Mouse (Mus musculus): Measurements from ENCODE around the gene Cdc5l.
"Not testable (repeated sequence)": the region's sequence is repeated elsewhere in the genome, so short reads cannot be mapped to it uniquely, and the experiment has no call there.

Gene Cdc5l

DNA sequence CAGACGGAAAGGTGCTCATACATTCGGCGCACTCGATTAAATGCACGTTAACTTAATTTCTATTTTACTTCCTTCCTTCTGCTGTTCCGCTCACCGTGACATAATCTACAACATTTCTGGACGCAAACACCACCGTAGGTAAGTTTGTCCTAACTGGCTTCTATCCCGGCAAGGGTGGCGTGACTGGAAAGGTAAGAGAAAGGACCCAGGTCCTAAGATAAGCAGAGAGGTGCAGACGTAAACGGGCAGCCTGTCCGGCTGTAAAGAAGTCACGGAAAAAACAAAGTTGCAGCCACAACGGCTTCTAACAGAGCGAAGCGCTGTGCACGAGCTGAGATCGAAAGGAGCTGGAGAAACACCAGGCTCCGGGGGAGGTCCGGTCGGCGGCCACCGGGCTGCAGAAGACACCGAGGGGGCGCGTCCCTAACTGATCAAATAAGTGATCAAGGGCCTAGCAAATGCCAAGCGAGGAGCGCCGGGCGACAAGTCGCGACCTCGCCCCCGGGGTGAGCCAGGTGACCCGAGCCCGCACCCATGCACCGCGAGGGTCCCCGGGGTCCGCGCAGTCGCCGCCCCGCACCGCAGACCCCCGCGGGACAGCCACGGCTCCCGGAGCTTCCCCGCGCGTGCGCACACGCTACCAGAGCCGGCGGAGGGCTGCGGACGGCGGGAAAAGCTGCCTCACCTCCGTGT lies 685 bp downstream of the Cdc5l start:
- no peak for DNase-seq

DNA sequence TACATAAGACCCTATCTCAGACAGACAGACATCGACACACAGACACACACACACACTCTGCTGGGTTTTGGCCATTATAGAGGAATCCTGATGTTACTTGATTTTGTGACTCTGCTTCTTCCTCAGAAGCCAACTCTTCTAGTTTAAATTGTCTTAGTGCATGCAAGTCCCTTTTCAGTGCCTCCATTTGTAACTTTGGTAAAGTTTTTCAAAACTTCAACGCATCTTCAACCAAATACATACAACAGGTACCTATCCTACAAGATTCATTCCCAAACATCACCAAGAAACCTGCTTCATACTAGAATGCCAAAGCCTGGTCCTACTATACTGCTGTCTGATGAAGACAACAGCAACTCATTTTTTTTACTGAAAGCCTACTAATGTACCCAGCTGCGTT lies 1.5 kb downstream of the Cdc5l start:
- DNase-seq, result no peak

DNA sequence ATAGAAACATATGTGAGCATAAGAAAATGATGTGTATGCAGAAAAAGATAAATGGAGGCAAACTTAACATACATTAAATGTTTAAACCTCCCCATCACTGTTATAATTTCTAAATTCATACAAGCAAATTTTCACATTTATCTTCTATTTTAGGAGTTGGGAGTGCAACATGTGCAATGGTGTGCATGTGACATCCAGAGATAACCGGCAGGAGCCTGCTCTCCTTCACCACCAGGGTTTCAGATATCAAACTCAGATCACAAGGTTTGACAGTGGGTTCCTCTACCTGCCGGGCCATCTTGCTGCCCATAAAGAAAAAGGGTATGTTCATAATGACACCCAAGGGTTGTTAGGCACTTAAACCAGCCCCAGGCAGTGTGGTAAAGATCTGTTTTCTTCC lies 16.1 kb downstream of the Cdc5l start:
- DNase-seq, result no peak

DNA sequence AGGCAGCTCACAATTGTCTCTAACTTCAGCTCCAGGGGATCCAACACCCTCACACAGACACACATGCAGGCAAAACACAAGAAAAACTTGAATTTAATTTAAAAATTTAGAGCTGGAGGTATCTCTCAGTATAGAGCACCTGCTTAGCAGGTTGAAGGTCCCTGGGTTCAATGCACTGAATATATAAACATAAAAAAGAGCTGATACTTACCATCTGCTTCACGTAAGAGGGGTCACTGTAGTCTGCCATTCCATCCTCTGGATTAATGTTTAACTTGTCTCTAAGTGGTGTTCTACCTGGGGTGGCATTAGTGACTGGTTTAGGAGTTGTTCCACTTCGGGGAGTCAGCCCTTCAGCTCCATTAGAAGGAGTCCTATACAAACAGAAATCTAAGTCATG lies 21.9 kb downstream of the Cdc5l start:
- DNase-seq, result not testable (repeated sequence)

DNA sequence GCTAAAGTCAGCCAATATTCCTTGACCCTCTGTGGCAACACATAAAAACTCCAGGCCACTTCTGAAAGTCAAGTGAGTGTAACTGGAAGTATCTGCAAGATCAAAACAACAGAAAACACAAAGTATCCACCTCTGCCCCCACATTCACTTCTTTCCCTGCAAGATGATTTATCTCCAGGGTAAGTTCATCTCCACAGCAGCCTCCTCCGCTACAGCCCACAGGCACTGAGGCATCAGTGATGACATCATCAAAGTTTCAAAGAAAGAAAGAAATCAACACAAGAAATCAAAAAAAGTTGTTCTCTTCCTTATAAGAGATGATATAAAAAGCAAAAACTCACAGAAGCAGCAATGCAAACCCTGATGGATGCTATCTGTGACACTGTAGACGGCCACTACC lies 24.8 kb downstream of the Cdc5l start:
- DNase-seq, result no peak

DNA sequence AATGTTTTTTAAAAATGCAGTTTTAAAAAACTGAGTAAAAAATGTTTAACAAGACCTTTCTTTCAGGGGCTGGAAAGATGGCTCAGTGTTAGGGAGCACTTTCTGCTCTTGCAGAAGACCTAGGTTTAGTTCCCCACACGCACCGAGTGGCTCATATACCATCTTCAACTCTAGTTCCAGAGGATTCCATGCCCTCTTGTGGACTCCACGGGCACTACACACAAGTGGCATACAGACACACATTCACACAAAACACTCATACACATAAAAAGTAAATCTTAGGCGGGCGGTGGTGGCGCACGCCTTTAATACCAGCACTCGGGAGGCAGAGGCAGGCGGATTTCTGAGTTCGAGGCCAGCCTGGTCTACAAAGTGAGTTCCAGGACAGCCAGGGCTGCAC lies 27.3 kb downstream of the Cdc5l start:
- no peak for DNase-seq

DNA sequence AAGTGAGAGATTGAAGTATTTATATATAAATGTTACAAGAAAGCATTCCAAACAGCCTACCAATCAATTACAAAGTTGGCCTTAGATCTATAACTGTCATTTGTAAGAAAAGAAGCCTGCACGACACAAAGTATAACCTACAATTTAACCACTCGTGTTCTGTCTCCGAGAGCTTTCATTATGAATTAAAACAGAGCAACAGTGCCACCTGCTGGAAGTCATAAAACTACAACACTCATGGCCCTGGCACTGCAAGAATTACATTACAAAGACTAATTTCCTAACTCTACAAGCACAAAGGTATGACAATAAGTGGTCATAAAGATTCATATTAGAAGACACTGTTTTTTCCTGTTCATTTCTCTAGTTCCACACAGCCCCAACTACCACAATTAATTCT lies 30.3 kb downstream of the Cdc5l start:
- peak; percentile 65 for DNase-seq

DNA sequence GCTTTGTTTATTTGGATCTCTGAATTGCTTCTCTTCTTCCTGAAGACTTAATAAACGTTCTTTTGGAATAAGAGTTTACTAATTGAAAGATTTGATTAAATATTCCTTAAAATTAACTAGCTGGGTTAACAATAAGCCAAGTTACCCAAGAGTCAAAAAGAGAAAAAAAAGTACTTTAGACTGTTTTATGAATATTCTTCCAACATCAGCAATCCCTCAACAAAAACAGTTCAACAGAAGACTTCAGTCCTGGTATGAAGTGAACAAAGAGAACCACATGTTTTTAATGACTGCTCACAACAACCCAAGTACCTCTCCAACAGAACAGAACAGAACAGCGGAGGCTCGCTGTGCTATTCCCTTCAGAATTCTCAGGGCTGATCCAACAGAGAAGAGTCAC lies 30.9 kb downstream of the Cdc5l start:
- no peak for DNase-seq

DNA sequence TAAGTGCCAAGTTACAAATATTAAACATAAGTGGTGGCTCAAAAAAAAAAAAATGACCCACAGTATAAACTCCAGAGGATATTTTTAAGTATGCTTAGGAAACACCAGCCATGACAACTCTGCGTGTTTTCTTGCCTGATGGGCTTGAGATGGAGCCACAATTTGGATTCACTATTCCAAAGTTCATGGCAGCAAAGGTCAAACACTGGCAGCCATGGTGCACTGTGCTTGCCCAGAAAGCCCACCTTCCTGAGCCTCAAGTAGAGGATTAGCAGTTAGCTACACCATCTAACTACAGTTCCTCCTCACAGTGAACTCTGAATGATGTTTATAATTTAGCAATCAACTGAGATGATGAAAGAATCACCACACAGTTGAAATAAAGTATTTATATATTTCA lies 31.4 kb downstream of the Cdc5l start:
- DNase-seq, result no peak

DNA sequence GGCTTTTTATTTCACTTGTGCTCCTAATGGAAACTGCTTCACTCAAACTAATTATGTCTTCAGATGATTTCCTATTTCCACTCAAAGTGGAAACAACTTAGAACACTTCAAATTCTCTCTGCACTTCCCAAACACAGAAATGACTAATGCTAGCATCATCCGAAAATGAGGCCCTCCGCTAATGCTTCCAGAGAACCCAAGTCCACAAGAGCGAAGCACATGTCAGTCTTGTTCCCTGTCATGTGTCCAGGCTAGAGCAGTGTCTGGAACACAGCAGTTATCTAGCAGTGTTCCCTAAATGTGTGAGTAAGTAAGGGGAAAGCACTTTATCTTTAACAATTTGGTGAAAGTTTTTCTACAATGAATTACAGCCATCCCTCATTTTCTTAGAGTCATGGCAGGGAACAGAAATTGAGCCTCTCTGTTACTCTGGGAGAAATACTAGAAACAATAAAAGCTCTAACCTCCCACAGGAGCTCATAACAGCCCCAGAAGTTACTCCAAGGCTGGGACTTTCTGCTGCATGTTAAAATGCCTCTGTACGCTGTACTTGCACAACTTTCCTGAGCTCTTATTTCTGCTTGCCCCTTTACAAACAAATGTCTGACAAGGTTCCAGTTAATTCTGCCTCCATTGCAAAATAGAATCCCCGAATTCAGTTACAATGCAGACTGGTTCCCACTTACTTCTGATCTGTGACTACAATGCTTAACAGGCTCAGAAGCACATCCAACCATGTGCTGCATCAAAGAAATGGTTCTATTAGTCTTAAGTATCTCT lies 32.2 kb downstream of the Cdc5l start:
- DNase-seq, result no peak

DNA sequence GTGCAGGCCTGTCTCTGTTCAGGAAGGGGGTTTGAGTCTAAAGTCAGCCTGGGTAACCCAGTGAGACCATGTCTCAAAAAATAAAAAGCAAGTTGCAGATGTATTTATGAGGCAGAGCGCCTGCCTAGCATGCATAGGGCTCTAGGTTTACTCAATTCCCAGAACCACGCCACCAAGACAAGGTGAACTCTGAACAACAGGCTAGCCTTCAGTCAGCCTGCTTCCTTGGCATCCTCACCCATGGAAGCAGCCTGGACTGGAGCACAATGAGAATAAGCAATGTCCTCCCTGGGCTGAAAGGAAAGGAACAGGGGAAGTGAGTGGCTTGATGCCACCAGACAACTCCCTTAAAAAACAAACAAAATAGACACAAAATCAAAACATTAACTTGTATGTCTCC lies 35.5 kb downstream of the Cdc5l start:
- no peak for DNase-seq

DNA sequence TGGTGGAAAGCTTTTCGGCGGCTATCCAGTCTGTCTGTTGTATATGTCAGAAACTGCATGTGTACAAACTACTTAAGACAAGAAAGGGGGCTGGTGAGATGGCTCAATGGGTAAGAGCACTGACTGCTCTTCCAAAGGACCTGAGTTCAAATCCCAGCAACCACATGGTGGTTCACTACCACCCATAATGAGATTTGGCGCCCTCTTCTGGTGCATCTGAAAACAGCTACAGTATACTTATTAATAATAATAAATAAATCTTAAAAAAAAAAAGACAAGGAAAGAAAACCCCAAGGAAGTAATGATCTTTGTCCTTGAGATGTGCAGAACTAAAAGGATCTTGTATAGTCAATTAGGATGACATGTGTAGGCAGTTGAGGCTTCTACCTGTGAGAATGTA lies 36.0 kb downstream of the Cdc5l start:
- no peak for DNase-seq

DNA sequence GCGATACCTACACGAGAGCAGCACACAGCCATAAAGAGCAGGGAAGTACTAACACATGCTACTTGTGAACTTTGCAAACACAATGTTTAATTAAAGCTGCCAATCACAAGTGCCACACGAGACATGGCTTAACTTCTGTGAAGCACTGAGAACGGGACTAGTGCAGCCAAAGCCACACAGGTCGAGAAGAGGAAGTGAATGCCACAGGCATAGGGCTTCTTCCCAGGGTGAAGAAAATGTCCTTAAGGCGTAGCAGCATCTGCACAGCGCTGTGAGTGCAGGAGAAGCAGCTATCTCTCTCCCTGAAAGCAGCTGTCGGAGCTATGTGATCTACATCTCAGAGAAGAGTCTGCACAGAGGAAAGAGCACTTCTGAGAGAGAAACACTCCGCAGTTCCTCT lies 38.9 kb downstream of the Cdc5l start:
- no peak for DNase-seq

DNA sequence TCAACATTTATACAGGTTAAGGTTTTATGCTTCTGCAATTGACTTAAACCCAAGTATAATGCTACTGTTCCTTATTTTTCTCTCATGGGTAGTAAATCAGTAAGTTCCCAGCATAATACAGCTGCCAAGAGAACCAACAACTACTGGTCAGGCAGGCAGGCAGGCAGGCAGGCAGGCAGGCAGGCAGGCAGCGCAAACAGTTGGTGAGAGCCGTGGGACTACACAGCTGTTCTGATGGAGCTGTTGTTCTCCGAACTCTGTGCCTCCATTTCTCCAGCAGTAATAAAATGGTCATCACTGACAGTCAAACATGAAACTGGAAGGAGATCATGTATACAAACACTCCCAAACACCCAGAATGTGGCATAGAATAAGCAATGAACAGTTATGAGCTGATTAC lies 39.8 kb downstream of the Cdc5l start:
- DNase-seq, result no peak

DNA sequence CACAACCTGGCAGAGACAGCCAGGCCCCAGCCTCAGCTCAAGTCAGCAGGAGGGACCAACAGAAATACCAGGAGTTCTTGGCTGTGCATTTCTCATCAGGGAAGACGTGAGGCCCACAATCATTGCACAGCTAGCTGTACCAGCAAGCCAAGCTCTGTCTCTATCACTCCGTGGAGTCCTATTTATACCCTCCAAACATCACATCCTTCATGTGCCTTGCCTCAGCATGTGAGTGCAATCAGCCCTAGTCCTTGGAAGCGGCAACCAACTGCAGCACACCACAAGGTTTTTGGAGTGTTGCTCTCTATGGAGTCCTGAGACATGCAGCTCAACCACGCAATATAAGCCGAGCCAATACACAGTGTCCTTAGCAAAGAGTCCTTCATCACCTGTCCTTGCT lies 43.6 kb downstream of the Cdc5l start:
- DNase-seq, result no peak

DNA sequence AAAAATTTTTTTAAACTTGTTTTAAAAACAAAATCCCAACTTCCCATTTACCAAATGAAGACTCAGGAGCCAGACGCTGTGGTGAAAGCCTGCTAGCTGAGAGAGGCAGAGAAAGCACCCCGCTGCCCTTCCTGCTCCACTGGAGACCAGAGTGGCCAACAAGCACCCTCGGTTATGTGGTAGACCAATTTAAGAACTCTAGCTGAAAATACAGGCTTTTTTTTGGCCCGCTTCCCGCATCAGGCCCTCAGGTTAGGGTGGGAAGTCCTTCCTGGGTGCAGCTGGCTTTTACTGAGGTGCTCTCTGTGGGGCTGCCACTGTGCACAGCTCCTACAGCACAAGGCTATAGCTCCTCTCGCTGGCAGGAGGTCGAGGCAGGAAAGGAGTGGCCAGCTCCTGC lies 46.6 kb downstream of the Cdc5l start:
- DNase-seq, result no peak

DNA sequence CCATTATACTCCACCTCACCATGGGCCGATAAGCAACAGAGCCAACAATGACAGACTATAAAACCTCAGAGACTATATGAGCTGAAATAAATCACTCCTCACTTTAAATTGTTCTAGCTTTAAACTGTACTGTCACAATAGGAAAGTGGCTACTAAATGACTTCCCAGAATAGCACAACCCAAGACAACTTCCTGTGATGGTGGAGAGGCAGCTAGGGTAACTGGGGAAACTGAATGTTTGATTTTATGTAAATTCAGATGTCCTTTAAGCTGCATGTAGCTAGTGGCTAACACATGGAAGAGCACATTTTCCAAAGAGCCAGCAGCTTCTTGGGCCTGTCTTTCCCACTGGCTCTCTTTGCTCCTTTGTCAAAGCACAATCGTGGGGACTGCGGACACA lies 50.2 kb downstream of the Cdc5l start:
- no peak for DNase-seq

DNA sequence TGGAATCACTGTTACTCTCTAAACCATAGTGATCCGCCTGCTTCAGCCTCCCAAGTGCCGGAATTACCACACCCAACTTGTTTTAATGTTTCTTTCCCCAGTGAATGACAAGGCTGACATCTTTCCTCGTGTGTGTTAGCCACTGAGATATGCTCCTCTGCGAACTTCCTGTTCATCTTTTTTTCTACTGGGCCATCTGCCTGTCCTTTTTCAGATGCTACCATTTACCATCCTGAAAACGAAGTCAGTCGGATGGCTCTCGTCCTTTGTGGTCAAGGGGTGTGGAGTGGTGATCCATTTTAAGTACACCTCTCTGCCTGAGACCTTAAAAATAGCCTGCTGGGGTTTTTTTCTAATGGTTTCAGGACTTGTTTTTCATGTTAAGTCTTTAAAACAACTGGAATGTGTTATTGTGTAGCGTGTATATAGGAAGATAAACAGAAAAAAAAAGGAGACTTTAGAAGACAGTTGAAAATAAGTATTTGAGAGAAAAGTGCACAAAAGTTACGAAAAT lies 54.2 kb downstream of the Cdc5l start:
- DNase-seq, result no peak

DNA sequence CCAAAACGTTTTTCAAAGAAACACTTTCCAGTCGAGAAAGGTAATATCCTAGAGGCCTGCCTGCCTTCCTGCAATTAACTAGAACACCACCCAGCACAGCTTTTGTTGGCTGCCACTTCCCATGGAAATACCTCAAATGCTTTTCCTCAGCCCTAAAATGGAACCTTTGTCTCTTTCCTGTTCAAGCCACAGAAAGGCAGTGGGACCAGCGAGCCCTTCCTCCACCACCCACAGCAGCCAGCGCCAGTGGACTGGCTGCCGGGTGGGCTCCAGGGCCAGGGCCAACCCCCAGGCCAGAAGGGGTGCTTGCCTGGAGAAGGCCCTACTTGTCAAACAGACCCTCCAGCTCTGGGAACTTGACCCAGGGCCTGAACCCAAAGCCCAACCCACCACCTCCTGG lies 56.2 kb downstream of the Cdc5l start:
- no peak for DNase-seq

DNA sequence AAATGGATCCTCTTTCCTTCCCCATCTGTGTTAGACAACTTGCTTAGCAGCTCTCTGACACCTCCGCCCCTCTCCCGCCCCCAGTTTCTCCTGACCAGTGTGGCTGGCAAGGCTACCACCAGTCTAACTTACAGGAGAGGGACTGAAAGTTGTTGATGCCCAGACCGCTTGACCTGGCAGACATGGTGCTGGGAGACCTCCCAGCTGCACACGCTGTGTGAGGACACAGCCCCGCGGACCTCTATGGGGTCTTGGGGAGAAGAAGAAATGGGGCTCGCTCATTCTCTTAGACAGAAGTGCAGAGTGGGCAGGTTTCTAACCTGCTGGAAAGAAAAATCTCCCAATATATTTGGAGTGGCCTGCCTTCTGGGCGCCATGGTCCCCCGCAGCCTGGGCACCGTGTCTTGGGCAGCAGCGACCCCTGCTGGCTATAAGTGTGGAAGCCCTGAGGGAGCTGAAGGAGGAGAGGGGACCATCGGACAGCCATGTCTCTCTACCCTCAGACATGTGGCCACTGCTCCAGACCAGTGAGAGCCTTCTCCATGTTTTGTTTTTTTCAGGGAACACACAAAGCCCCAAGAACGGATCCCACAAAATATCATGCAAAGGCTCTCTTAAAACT lies 59.4 kb downstream of the Cdc5l start:
- DNase-seq, result peak; percentile 79

DNA sequence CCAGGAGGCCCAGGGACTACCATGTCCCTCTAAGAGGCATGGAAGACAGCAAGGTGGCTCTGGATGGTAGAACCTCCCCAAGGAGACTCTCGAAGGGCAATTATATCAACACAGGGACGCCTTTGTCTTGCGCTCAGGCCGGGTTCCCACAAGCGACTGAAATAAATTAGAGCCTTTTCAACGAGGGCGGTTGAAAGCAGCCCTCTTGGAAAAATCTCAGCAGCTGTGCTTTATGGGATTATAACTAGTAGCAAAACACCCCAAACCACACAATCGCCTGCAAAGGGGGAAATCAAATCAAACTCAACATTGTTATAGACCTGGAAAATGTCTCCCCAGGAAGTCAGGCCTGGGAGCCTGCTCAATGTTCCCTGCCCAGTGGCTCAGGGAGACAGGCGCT lies 62.5 kb downstream of the Cdc5l start:
- no peak for DNase-seq

DNA sequence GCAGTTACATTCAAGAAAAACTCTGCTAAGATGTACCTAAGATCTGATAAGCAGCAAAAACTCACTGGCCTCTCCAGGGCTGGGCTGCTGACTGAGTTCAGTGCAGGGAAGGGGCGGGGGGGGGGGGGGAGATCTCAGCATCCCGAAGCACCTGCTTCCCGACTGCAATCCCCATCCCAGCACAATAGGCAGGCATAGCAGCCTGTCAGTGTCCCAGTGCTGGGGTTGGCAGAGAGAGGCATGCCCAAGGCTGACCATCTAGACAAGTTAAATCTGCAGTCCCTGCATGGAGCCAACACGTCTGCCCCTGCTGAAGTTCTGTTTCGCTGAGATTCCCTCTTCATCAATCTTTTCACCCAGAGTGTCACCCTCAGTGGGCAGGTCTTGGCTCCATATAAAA lies 63.0 kb downstream of the Cdc5l start:
- no peak for DNase-seq

DNA sequence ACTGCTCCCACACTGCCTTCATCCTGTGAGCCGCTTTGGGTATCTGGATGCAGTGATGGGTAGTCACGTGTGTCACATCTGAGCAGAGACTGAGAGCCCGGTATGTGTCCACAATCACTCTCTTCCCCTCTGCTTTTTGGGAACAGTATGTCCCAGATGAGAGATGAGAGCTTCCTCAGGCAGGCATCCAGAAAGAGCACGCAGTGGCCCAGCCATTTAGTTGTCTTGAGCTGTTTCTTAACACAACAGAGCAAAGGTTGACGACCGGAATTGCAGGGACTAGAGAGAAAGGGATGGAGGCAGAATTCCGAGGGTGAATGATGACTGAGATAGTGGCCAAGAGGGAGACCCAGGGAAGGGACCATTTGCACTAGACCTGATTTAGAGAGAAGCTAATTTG lies 68.7 kb downstream of the Cdc5l start:
- DNase-seq, result no peak

DNA sequence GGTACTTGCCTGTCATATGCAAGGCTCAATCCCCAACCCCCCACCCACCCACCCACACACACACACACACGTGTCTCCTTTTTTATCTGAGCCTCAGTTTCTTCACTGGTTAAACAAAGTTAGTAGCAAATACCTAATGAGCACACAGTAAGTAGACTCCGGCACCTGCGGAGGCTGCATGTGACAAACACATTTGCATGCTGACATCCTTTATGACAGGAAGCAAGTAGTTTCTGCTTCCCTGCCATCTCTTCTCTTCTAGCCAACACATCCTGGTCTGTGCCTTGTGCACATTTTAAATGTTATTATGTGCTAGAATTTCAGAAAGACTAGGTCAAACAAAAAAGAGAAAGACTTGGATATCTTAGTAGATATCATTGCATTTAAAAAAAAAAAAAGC lies 72.6 kb downstream of the Cdc5l start:
- no peak for DNase-seq

All from lung, postnatal 10 days (tissue).